Mouse (Mus musculus) midbrain, embryonic 14.5 days (tissue): ENCODE results near the gene Mgat5. TPM values are rescaled to one million over a fixed set of nuclear protein-coding genes. Genes with fewer than 3 reads are reported as not detected.

Source experiments
- ATAC-seq: fragments of 200-750 bp; cut with Nextera tagmentation; 2 replicates; pipeline ENCODE4 v1.8.0; 2017; ENCODE audit warnings: moderate number of reproducible peaks, moderate library complexity; ENCODE audit not compliant: low FRiP score, low TSS enrichment
- DNase-seq: peaks from one replicate; pipeline ENCODE4 v3.0.0-alpha.2; 2015
- H3K27ac ChIP-seq: fragments of 300-500 bp; sonication (generic); replicated peaks from 2 replicates; pipeline ENCODE4 v1.5.1; 2014; ENCODE audit warnings: mild to moderate bottlenecking, low read depth, low read length, moderate library complexity
- H3K27me3 ChIP-seq: fragments of 300-500 bp; sonication (generic); 2 replicates; pipeline ENCODE4 v1.6.1; 2014; ENCODE audit warnings: low read length, control low read depth, mixed read lengths; ENCODE audit not compliant: control insufficient read depth, insufficient read depth
- H3K36me3 ChIP-seq: fragments of 300-500 bp; sonication (generic); 2 replicates; pipeline ENCODE4 v1.6.1; 2014; ENCODE audit warnings: low read length, control low read depth; ENCODE audit not compliant: control insufficient read depth, insufficient read depth
- H3K4me1 ChIP-seq: fragments of 300-500 bp; sonication (generic); 2 replicates; pipeline ENCODE4 v1.6.1; 2014; ENCODE audit warnings: mild to moderate bottlenecking, antibody characterized with exemption, low read length, control low read depth; ENCODE audit not compliant: control insufficient read depth, insufficient read depth
- H3K4me2 ChIP-seq: fragments of 300-500 bp; sonication (generic); 2 replicates; pipeline ENCODE4 v1.6.1; 2014; ENCODE audit warnings: mild to moderate bottlenecking, low read length, moderate library complexity
- H3K4me3 ChIP-seq: fragments of 300-500 bp; sonication (generic); replicated peaks from 2 replicates; pipeline ENCODE4 v1.5.1; 2014; ENCODE audit warnings: low read depth, low read length
- H3K9ac ChIP-seq: fragments of 300-500 bp; sonication (generic); replicated peaks from 2 replicates; pipeline ENCODE4 v1.6.1; 2014; ENCODE audit warnings: mild to moderate bottlenecking, low read length, moderate library complexity
- H3K9me3 ChIP-seq: fragments of 300-500 bp; sonication (generic); 2 replicates; pipeline ENCODE4 v1.6.1; 2016; ENCODE audit warnings: low read length, control low read depth, mixed read lengths; ENCODE audit not compliant: control insufficient read depth
- WGBS: fragments of 180-500 bp; shearing (Covaris S2); extraction: QIAGEN DNeasy Blood & Tissue Kit; methylation state at CpG from one replicate; pipeline ENCODE4 v1.1.7; 2014; 5-methylcytosine and 5-hydroxymethylcytosine counted together
- polyA plus RNA-seq: library from polyadenylated mRNA; unstranded; fragments of >200 nt; fragmentation: Nextera tagmentation; extraction: Ambion mirVana; gene quantifications from 2 replicates; pipeline ENCODE4 v1.2.1, GENCODE M21; 2014

Gene Mgat5
- polyA plus RNA-seq, 1 experiment from 2014 or later, result 18.3 TPM

GRCm38 (mm10) chr1:127353408-127353807 is 148.6 kb downstream of the Mgat5 start:
- H3K9ac ChIP-seq, result no peak overlapping the region
- H3K27me3 ChIP-seq, result no peaks in the 10 kb centered on the region
- H3K27ac ChIP-seq, result no peak overlapping the region
- DNase-seq (peak; percentile 31), ATAC-seq (no peak)
- no peak overlapping the region for H3K4me3 ChIP-seq
- WGBS, result 62% methylated on average over 9 of the region's 9 CpGs
- H3K4me1 ChIP-seq, result no peaks in the 10 kb centered on the region
- no peak overlapping the region for H3K4me2 ChIP-seq
- H3K9me3 ChIP-seq, result no peaks in the 10 kb centered on the region
- no peaks in the 10 kb centered on the region for H3K36me3 ChIP-seq

- DNase-seq (no peak), ATAC-seq (no peak)
- Histone ChIP-seq H3K27ac (no peak overlapping the region), H3K4me1 (no peaks in the 10 kb centered on the region), H3K36me3 (no peaks in the 10 kb centered on the region), H3K27me3 (no peaks in the 10 kb centered on the region), H3K4me3 (no peak overlapping the region), H3K4me2 (no peak overlapping the region), H3K9me3 (no peaks in the 10 kb centered on the region), H3K9ac (no peak overlapping the region)
- WGBS, result 70% methylated on average over 5 of the region's 5 CpGs
Measured at GRCm38 (mm10) chr1:127354152-127354551, 149.3 kb downstream of the Mgat5 start.

GRCm38 (mm10) chr1:127355034-127355433 is 150.2 kb downstream of the Mgat5 start:
- 88% methylated on average over 3 of the region's 3 CpGs for WGBS
- Histone ChIP-seq H3K9me3 (no peaks in the 10 kb centered on the region), H3K4me2 (no peak overlapping the region), H3K27ac (no peak overlapping the region), H3K9ac (no peak overlapping the region), H3K36me3 (no peaks in the 10 kb centered on the region), H3K4me3 (no peak overlapping the region), H3K27me3 (no peaks in the 10 kb centered on the region), H3K4me1 (no peaks in the 10 kb centered on the region)
- DNase-seq (no peak), ATAC-seq (no peak)

GRCm38 (mm10) chr1:127363638-127364037 is 158.8 kb downstream of the Mgat5 start:
- H3K4me2 ChIP-seq, result no peak overlapping the region
- ATAC-seq (no peak), DNase-seq (no peak)
- peaks cover 14% of the 10 kb centered on the region for H3K36me3 ChIP-seq
- H3K9me3 ChIP-seq, result no peaks in the 10 kb centered on the region
- H3K4me1 ChIP-seq, result no peaks in the 10 kb centered on the region
- no peaks in the 10 kb centered on the region for H3K27me3 ChIP-seq
- no peak overlapping the region for H3K9ac ChIP-seq
- no peak overlapping the region for H3K4me3 ChIP-seq
- WGBS, result 92% methylated on average over 7 of the region's 7 CpGs
- no peak overlapping the region for H3K27ac ChIP-seq

- no peaks in the 10 kb centered on the region for H3K4me1 ChIP-seq
- H3K36me3 ChIP-seq, result peaks cover 23% of the 10 kb centered on the region
- DNase-seq, result no peak
- H3K9ac ChIP-seq, result no peak overlapping the region
- no peak overlapping the region for H3K4me3 ChIP-seq
- 89% methylated on average over 5 of the region's 5 CpGs for WGBS
- no peaks in the 10 kb centered on the region for H3K9me3 ChIP-seq
- no peak overlapping the region for H3K4me2 ChIP-seq
- no peak overlapping the region for H3K27ac ChIP-seq
- H3K27me3 ChIP-seq, result no peaks in the 10 kb centered on the region
- no peak for ATAC-seq
Measured at GRCm38 (mm10) chr1:127365706-127366105, 160.9 kb downstream of the Mgat5 start.

GRCm38 (mm10) chr1:127366111-127366510 is 161.3 kb downstream of the Mgat5 start:
- H3K27me3 ChIP-seq, result no peaks in the 10 kb centered on the region
- 69% methylated on average over 10 of the region's 10 CpGs for WGBS
- no peak overlapping the region for H3K27ac ChIP-seq
- ATAC-seq (no peak), DNase-seq (no peak)
- no peak overlapping the region for H3K4me2 ChIP-seq
- H3K9ac ChIP-seq, result no peak overlapping the region
- H3K36me3 ChIP-seq, result peaks cover 25% of the 10 kb centered on the region
- no peak overlapping the region for H3K4me3 ChIP-seq
- H3K4me1 ChIP-seq, result no peaks in the 10 kb centered on the region
- no peaks in the 10 kb centered on the region for H3K9me3 ChIP-seq

- Histone ChIP-seq H3K9ac (no peak overlapping the region), H3K4me1 (peaks cover 8% of the 10 kb centered on the region; the same call in 1 of the 2 replicates), H3K4me2 (no peak overlapping the region), H3K27me3 (no peaks in the 10 kb centered on the region), H3K9me3 (no peaks in the 10 kb centered on the region), H3K4me3 (no peak overlapping the region), H3K27ac (no peak overlapping the region), H3K36me3 (peaks cover 25% of the 10 kb centered on the region)
- DNase-seq (no peak), ATAC-seq (no peak)
- 86% methylated on average over 8 of the region's 8 CpGs for WGBS
Measured at GRCm38 (mm10) chr1:127368513-127368912, 163.7 kb downstream of the Mgat5 start.

- Histone ChIP-seq H3K4me1 (peaks cover 14% of the 10 kb centered on the region; the same call in 1 of the 2 replicates), H3K27ac (no peak overlapping the region), H3K4me3 (no peak overlapping the region), H3K4me2 (no peak overlapping the region), H3K9ac (no peak overlapping the region), H3K36me3 (peaks cover 25% of the 10 kb centered on the region), H3K9me3 (no peaks in the 10 kb centered on the region), H3K27me3 (no peaks in the 10 kb centered on the region)
- WGBS, result 93% methylated on average over 5 of the region's 5 CpGs
- DNase-seq, result no peak
- no peak for ATAC-seq
Measured at GRCm38 (mm10) chr1:127369538-127369937, 164.7 kb downstream of the Mgat5 start.

GRCm38 (mm10) chr1:127372096-127372495 is 167.3 kb downstream of the Mgat5 start:
- no peak overlapping the region for H3K27ac ChIP-seq
- H3K27me3 ChIP-seq, result no peaks in the 10 kb centered on the region
- H3K9me3 ChIP-seq, result no peaks in the 10 kb centered on the region
- peaks cover 16% of the 10 kb centered on the region; the same call in 1 of the 2 replicates for H3K36me3 ChIP-seq
- ATAC-seq, result no peak
- no peak for DNase-seq
- 84% methylated on average over 4 of the region's 4 CpGs for WGBS
- H3K4me3 ChIP-seq, result no peak overlapping the region
- no peak overlapping the region for H3K4me2 ChIP-seq
- H3K4me1 ChIP-seq, result peaks cover 21% of the 10 kb centered on the region; the same call in 1 of the 2 replicates
- no peak overlapping the region for H3K9ac ChIP-seq
